8 mouse cellular contexts compared by ENCODE assay signal in genomic region chr7:28169489-28170422, GRCm38 (mm10). TPM values are rescaled to one million over a fixed set of nuclear protein-coding genes. Genes with fewer than 3 reads are reported as not detected.
DNase-seq lines count a peak whose midpoint lies in the region; ATAC-seq and TF ChIP-seq lines count a peak whose summit lies in the region.

Fbl (plus strand) TSS chr7:28169710.

- H3K27ac ChIP-seq in CH12.LX (ENCODE audit: insufficient read depth, low read depth): peak within 1 kb of the TSS; percentile 24
- H3K27ac ChIP-seq in forebrain, embryonic 12.5 days: peak within 1 kb of the TSS; percentile 83
- H3K27ac ChIP-seq in heart, postnatal 0 days (ENCODE audit: low read depth): peak within 1 kb of the TSS; percentile 91
- peak within 1 kb of the TSS; percentile 90 for H3K27ac ChIP-seq in liver, embryonic 16.5 days (ENCODE audit: low read length)
- H3K27ac ChIP-seq in neural tube, embryonic 13.5 days (replicated peaks): peak within 1 kb of the TSS; percentile 86
- H3K27ac ChIP-seq in testis, adult 2 months (ENCODE audit: control insufficient read depth, insufficient read depth, low read depth, low read length): peak within 1 kb of the TSS; percentile 91

- peak; percentile 89 for TF ChIP-seq POLR2A in CH12.LX (IDR thresholded peaks at IDR 0.05; ENCODE audit: low read depth, low read length)
- TF ChIP-seq POLR2A in testis, adult 2 months (IDR thresholded peaks at IDR 0.05; ENCODE audit: control insufficient read depth, low read depth, low read length): peak; percentile 87

- peak within 1 kb of the TSS; percentile 76 to 82 (median 78) for H3K4me3 ChIP-seq in CH12.LX (replicated peaks in 1 of 3; ENCODE audit: low read depth in 2 of 3, low read length in 2 of 3, poor library complexity in 1 of 3)
- H3K4me3 ChIP-seq in forebrain, embryonic 12.5 days (replicated peaks): peak within 1 kb of the TSS; percentile 87
- peak within 1 kb of the TSS; percentile 83 for H3K4me3 ChIP-seq in heart, postnatal 0 days (ENCODE audit: low read depth, low read length)
- H3K4me3 ChIP-seq in liver, embryonic 16.5 days (ENCODE audit: low read depth, low read length): peak within 1 kb of the TSS; percentile 82
- H3K4me3 ChIP-seq in neural tube, embryonic 13.5 days: peak within 1 kb of the TSS; percentile 80
- H3K4me3 ChIP-seq in testis, adult 2 months (ENCODE audit: control insufficient read depth, low read depth, low read length): peak within 1 kb of the TSS; percentile 98

- TF ChIP-seq EP300 in CH12.LX (IDR thresholded peaks at IDR 0.05; ENCODE audit: low read length): no peak
- TF ChIP-seq EP300 in heart, postnatal 0 days (IDR thresholded peaks at IDR 0.05; ENCODE audit: low read depth): no peak; the same call in 1 of the 2 replicates

- H3K4me2 ChIP-seq in CH12.LX (ENCODE audit: insufficient read depth, low read depth, poor library complexity, severe bottlenecking): peak within 1 kb of the TSS; percentile 99
- H3K4me2 ChIP-seq in forebrain, embryonic 12.5 days: peak within 1 kb of the TSS; percentile 94
- H3K4me2 ChIP-seq in heart, postnatal 0 days (ENCODE audit: low read depth, low read length): peak within 1 kb of the TSS; percentile 97
- peak within 1 kb of the TSS; percentile 99 for H3K4me2 ChIP-seq in liver, embryonic 16.5 days (ENCODE audit: low read depth, low read length)
- H3K4me2 ChIP-seq in neural tube, embryonic 13.5 days: peak within 1 kb of the TSS; percentile 92

- DNase-seq in CH12.LX (ENCODE audit: extremely low read depth): peak; percentile 94
- peak; percentile 91 for DNase-seq in c-Kit-positive CD71-positive TER-119-negative erythroid progenitor cells, embryonic 14.5 days (ENCODE audit: low read depth)
- DNase-seq in heart, postnatal 0 days (ENCODE audit: low spot score): peak; percentile 90
- peak; percentile 93 to 95 for DNase-seq in kidney, postnatal 4 days

- no peaks in the 10 kb centered on the region for H3K27me3 ChIP-seq in CH12.LX (replicated peaks)
- no peaks in the 10 kb centered on the region for H3K27me3 ChIP-seq in forebrain, embryonic 12.5 days
- no peaks in the 10 kb centered on the region for H3K27me3 ChIP-seq in heart, postnatal 0 days (ENCODE audit: control insufficient read depth, insufficient read depth, low read length)
- H3K27me3 ChIP-seq in liver, embryonic 16.5 days (ENCODE audit: control insufficient read depth, insufficient read depth, low read depth, low read length): no peaks in the 10 kb centered on the region
- H3K27me3 ChIP-seq in neural tube, embryonic 13.5 days: no peaks in the 10 kb centered on the region
- no peaks in the 10 kb centered on the region for H3K27me3 ChIP-seq in testis, adult 2 months (ENCODE audit: control insufficient read depth, insufficient read depth, low read length)

- peaks cover 51% of the 10 kb centered on the region for H3K79me2 ChIP-seq in CH12.LX (replicated peaks; ENCODE audit: control insufficient read depth, extremely low read depth, insufficient read depth, poor library complexity, severe bottlenecking)

- WGBS in forebrain, embryonic 12.5 days: under 1% methylated on average over 80 of the region's 80 CpGs
- under 1% methylated on average over 80 of the region's 80 CpGs for WGBS in heart, postnatal 0 days
- WGBS in liver, embryonic 16.5 days (ENCODE audit: insufficient replicate concordance): under 1% methylated on average over 80 of the region's 80 CpGs
- WGBS in neural tube, embryonic 13.5 days: under 1% methylated on average over 80 of the region's 80 CpGs

- H3K4me1 ChIP-seq in CH12.LX (ENCODE audit: control insufficient read depth in 1 of 2, insufficient read depth in 2 of 2): peaks cover 5 to 27% of the 10 kb centered on the region in 2 experiments
- peaks cover 32% of the 10 kb centered on the region for H3K4me1 ChIP-seq in forebrain, embryonic 12.5 days
- H3K4me1 ChIP-seq in heart, postnatal 0 days (ENCODE audit: control insufficient read depth, insufficient read depth): peaks cover 22% of the 10 kb centered on the region
- peaks cover 32% of the 10 kb centered on the region for H3K4me1 ChIP-seq in liver, embryonic 16.5 days (ENCODE audit: control insufficient read depth, low read depth, low read length)
- peaks cover 30% of the 10 kb centered on the region for H3K4me1 ChIP-seq in neural tube, embryonic 13.5 days (replicated peaks)
- H3K4me1 ChIP-seq in testis, adult 2 months (ENCODE audit: control insufficient read depth, insufficient read depth, low read length): peaks cover 20% of the 10 kb centered on the region

- H3K9me3 ChIP-seq in CH12.LX (replicated peaks; ENCODE audit: low read length): peaks cover 7% of the 10 kb centered on the region
- peaks cover 6% of the 10 kb centered on the region; the same call in 1 of the 2 replicates for H3K9me3 ChIP-seq in forebrain, embryonic 12.5 days
- H3K9me3 ChIP-seq in heart, postnatal 0 days (replicated peaks; ENCODE audit: control insufficient read depth, low read length): no peaks in the 10 kb centered on the region
- H3K9me3 ChIP-seq in liver, embryonic 16.5 days (replicated peaks; ENCODE audit: control insufficient read depth, low read length): peaks cover 4% of the 10 kb centered on the region
- no peaks in the 10 kb centered on the region for H3K9me3 ChIP-seq in neural tube, embryonic 13.5 days

- no peak for TF ChIP-seq RAD21 in CH12.LX (IDR thresholded peaks at IDR 0.05; ENCODE audit: low read depth, low read length)

- in situ Hi-C loops in CH12.LX (cut with MboI; ENCODE audit: low pct_ligation_motif_present, low pct_unique_long_range_greater_than_20kb, low sequenced_read_pairs): loop anchor here (10.0 kb wide), 1 partner anchor 115 kb away; the partner anchor contains the start of gene Psmc4

- H3K36me3 ChIP-seq in CH12.LX (replicated peaks in 1 of 2; ENCODE audit: control insufficient read depth in 1 of 2, insufficient read depth in 1 of 2, low read length in 1 of 2): peaks cover 5 to 22% of the 10 kb centered on the region in 2 experiments
- H3K36me3 ChIP-seq in forebrain, embryonic 12.5 days (replicated peaks): no peaks in the 10 kb centered on the region
- H3K36me3 ChIP-seq in heart, postnatal 0 days (replicated peaks; ENCODE audit: control insufficient read depth, insufficient read depth, low read length): 0 out of 2 replicates have a peak, but pooled peaks cover 2% of the 10 kb centered on the region
- H3K36me3 ChIP-seq in liver, embryonic 16.5 days (ENCODE audit: control insufficient read depth, insufficient read depth): no peaks in the 10 kb centered on the region
- peaks cover 1% of the 10 kb centered on the region for H3K36me3 ChIP-seq in neural tube, embryonic 13.5 days
- no peaks in the 10 kb centered on the region for H3K36me3 ChIP-seq in testis, adult 2 months (ENCODE audit: control insufficient read depth, insufficient read depth, low read length)

- dilution Hi-C loops in CH12.LX (cut with MboI; ENCODE audit: extremely low pct_ligation_motif_present, extremely low pct_unique_long_range_greater_than_20kb, low sequenced_read_pairs): no loop called here

- no peak for TF ChIP-seq CTCF in CH12.LX (conservative IDR thresholded peaks at IDR 0.05 in 1 of 2, IDR thresholded peaks at IDR 0.05 in 1 of 2; ENCODE audit: low read depth in 2 of 2, low read length in 2 of 2)
- TF ChIP-seq CTCF in heart, postnatal 0 days (IDR thresholded peaks at IDR 0.05; ENCODE audit: low read depth): no peak
- TF ChIP-seq CTCF in testis, adult 2 months (IDR thresholded peaks at IDR 0.05; ENCODE audit: control insufficient read depth, insufficient read depth, insufficient replicate concordance, low read depth, low read length): no peak

- H3K9ac ChIP-seq in CH12.LX (ENCODE audit: insufficient read depth, low read depth): peak within 1 kb of the TSS; percentile 71
- peak within 1 kb of the TSS; percentile 85 for H3K9ac ChIP-seq in forebrain, embryonic 12.5 days
- peak within 1 kb of the TSS; percentile 58 for H3K9ac ChIP-seq in heart, postnatal 0 days (replicated peaks; ENCODE audit: low read depth, low read length)
- H3K9ac ChIP-seq in liver, embryonic 16.5 days (ENCODE audit: low read depth, low read length): peak within 1 kb of the TSS; percentile 79
- peak within 1 kb of the TSS; percentile 82 for H3K9ac ChIP-seq in neural tube, embryonic 13.5 days

- ATAC-seq in forebrain, embryonic 12.5 days (ENCODE audit: low FRiP score): peak; percentile 96
- peak; percentile 93 for ATAC-seq in heart, postnatal 0 days (ENCODE audit: insufficient read depth, low read depth)
- peak; percentile 90 for ATAC-seq in liver, embryonic 16.5 days (ENCODE audit: low read depth)
- peak; percentile 93 for ATAC-seq in neural tube, embryonic 13.5 days (ENCODE audit: low read depth)

TF ChIP-seq in CH12.LX, 34 proteins besides CTCF, POLR2A, EP300 and RAD21 (continues in another document):
- TF ChIP-seq PAX5 (IDR thresholded peaks at IDR 0.05; ENCODE audit: low read length) (no peak), BHLHE40 (IDR thresholded peaks at IDR 0.05; ENCODE audit: low read depth, low read length) (peak; percentile 89), UBTF (IDR thresholded peaks at IDR 0.05; ENCODE audit: low read depth, low read length) (peak; percentile 53; the same call in 1 of the 2 replicates), RCOR1 (conservative IDR thresholded peaks at IDR 0.05; ENCODE audit: low read depth, low read length) (no peak), MYC (IDR thresholded peaks at IDR 0.05; ENCODE audit: low read depth, low read length) (peak; percentile 96), E2F4 (IDR thresholded peaks at IDR 0.05; ENCODE audit: insufficient replicate concordance, low read depth, low read length) (no peak), MEF2A (IDR thresholded peaks at IDR 0.05; ENCODE audit: borderline replicate concordance, low read depth, low read length) (peak; percentile 6; the same call in 1 of the 2 replicates), TBP (conservative IDR thresholded peaks at IDR 0.05; ENCODE audit: low read depth, low read length) (peak; percentile 83), ZNF384 (IDR thresholded peaks at IDR 0.05; ENCODE audit: low read depth, low read length) (no peak), NELFE (IDR thresholded peaks at IDR 0.05; ENCODE audit: low read depth, low read length) (peak; percentile 89), CHD1 (IDR thresholded peaks at IDR 0.05; ENCODE audit: low read depth, low read length) (no peak), MXI1 (IDR thresholded peaks at IDR 0.05; ENCODE audit: low read depth, low read length) (peak; percentile 98), MAFK (IDR thresholded peaks at IDR 0.05; ENCODE audit: insufficient replicate concordance, low read length) (no peak)

RNA-seq across cellular contexts. Expression of gene Fbl, which starts in this region (rescaled TPM):
- total RNA-seq in CH12.LX (2012; rRNA removed) (180 and 214 TPM in 2 replicates), CH12.LX (2014; rRNA removed) (140 and 151 TPM in 2 replicates)
- 426 and 516 TPM in 2 replicates for polyA plus RNA-seq in CH12.LX (2012; ENCODE audit: insufficient read length, low read depth)
- 147 and 151 TPM in 2 replicates for polyA plus RNA-seq in forebrain, embryonic 12.5 days (2016; fragmentation: Nextera tagmentation; extraction: Ambion mirVana)
- 6.6 and 21.8 TPM in 2 replicates for total RNA-seq in heart, postnatal 0 days (2014; rRNA removed; ENCODE audit: low replicate concordance)
- 44.3 and 51.3 TPM in 2 replicates for polyA plus RNA-seq in heart, postnatal 0 days (2015; fragmentation: Nextera tagmentation; extraction: Ambion mirVana)
- polyA plus RNA-seq in liver, embryonic 16.5 days (2015; fragmentation: Nextera tagmentation; extraction: Ambion mirVana): 39.3 and 39.7 TPM in 2 replicates
- 81.3 and 97.9 TPM in 2 replicates for polyA plus RNA-seq in neural tube, embryonic 13.5 days (2015; fragmentation: Nextera tagmentation; extraction: Ambion mirVana)
- polyA plus RNA-seq in testis, adult 2 months (2012; rRNA removed): 41.3 and 50.0 TPM in 2 replicates

Comparison
In these comparisons a context has a peak if more than half of its experiments do, and no peak if none do; other contexts are left out.
1. Peak in every context shown above with its lines: DNase-seq, ATAC-seq, H3K4me3 ChIP-seq and H3K27ac ChIP-seq.
2. H3K27ac ChIP-seq: peak in every context shown above with its lines; median percentile 91 in heart, postnatal 0 days; 91 in testis, adult 2 months; 90 in liver, embryonic 16.5 days; 86 in neural tube, embryonic 13.5 days; 83 in forebrain, embryonic 12.5 days; 24 in CH12.LX.